17 mouse cellular contexts compared by ENCODE assay signal in the genomic region with DNA sequence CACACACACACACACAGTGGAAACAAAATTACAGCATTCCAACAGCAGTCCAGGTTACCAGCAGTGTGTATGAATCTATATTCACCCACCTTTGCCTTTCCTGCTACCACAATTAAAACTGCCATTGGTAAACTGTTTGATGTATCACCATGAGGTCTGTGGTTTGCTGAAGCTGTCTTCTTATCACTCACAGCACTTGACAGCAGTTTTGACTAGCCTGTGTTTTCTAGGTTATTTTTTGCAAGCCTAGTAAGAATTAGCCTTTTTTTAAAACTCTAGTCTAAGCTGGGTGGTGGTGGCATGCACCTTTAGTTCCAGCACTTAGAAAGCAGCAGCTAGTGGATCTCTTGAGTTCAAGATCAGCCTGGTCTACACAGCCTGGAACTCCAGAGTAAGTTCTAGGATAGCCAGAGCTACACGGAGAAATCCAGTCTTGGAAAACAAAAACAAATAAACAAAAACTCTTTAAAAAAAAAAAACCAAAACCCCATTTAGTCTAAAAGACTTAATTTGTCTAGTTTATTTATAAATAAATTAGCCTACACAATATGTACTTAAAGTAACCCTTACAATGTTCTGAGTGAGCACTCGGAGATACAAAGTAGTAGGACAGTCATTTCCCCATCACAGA. TPM values are rescaled to one million over a fixed set of nuclear protein-coding genes. Genes with fewer than 3 reads are reported as not detected.
A peak's percentile ranks its signal among the peaks of the same experiment; 100 is the strongest.
DNase-seq lines count a peak whose midpoint lies in the region; ATAC-seq and TF ChIP-seq lines count a peak whose summit lies in the region.
"Had no signal": no experiment of that assay in that cellular context is flagged by ENCODE, and none has a peak within 500 bp of the region (broad histone marks: within the 10 kb centered on the region; RNA-seq: fewer than 3 reads in every experiment).

No protein-coding gene starts in this region.

- peaks cover 18 to 42% of the 10 kb centered on the region in 2 experiments for H3K36me3 ChIP-seq in MEL (ENCODE audit: control insufficient read depth in 1 of 2, insufficient read depth in 2 of 2, low read length in 2 of 2)
- H3K36me3 ChIP-seq in liver, postnatal 0 days (replicated peaks; ENCODE audit: insufficient read depth, low read length): peaks cover 54% of the 10 kb centered on the region
- peaks cover 88% of the 10 kb centered on the region for H3K36me3 ChIP-seq in kidney, embryonic 15.5 days

- TF ChIP-seq POLR2A in MEL (IDR thresholded peaks at IDR 0.05; ENCODE audit: control insufficient read depth in 1 of 2, insufficient read depth in 1 of 2, low read depth in 1 of 2, low read length in 2 of 2, poor library complexity in 1 of 2): no peak

- H3K9ac ChIP-seq in MEL (ENCODE audit: control insufficient read depth, low read depth, low read length, poor library complexity, severe bottlenecking): peak overlapping the region; percentile 63
- H3K9ac ChIP-seq in liver, postnatal 0 days (replicated peaks): no peak overlapping the region
- H3K9ac ChIP-seq in kidney, embryonic 15.5 days: no peak overlapping the region
- H3K9ac ChIP-seq: hindbrain, embryonic 13.5 days had no signal

- peak overlapping the region in 1 of 2 experiments; percentile 13; a peak in 2 of 4 replicates for H3K4me3 ChIP-seq in MEL (ENCODE audit: control insufficient read depth in 1 of 2, insufficient read depth in 1 of 2, low read depth in 2 of 2, low read length in 2 of 2)
- H3K4me3 ChIP-seq in liver, postnatal 0 days (ENCODE audit: low read depth, low read length): no peak overlapping the region
- H3K4me3 ChIP-seq in kidney, embryonic 15.5 days (replicated peaks): no peak overlapping the region
- H3K4me3 ChIP-seq: heart, embryonic 10.5 days; hindbrain, embryonic 13.5 days; midbrain, embryonic 10.5 days had no signal

- peaks cover 15 to 21% of the 10 kb centered on the region in 2 experiments for H3K4me1 ChIP-seq in MEL (ENCODE audit: control insufficient read depth in 1 of 2, insufficient read depth in 2 of 2, low read length in 2 of 2)
- 0 out of 2 replicates have a peak, but pooled peaks cover 3% of the 10 kb centered on the region for H3K4me1 ChIP-seq in liver, postnatal 0 days (ENCODE audit: insufficient read depth)
- H3K4me1 ChIP-seq in kidney, embryonic 15.5 days: no peaks in the 10 kb centered on the region
- H3K4me1 ChIP-seq: heart, embryonic 10.5 days; hindbrain, embryonic 13.5 days; midbrain, embryonic 10.5 days had no signal

- H3K9me3 ChIP-seq in MEL (replicated peaks; ENCODE audit: insufficient read depth, low read length): no peaks in the 10 kb centered on the region
- H3K9me3 ChIP-seq in liver, postnatal 0 days (ENCODE audit: low read length): no peaks in the 10 kb centered on the region
- no peaks in the 10 kb centered on the region for H3K9me3 ChIP-seq in kidney, embryonic 15.5 days (replicated peaks)
- H3K9me3 ChIP-seq: heart, embryonic 10.5 days; hindbrain, embryonic 13.5 days; midbrain, embryonic 10.5 days had no signal

- H3K79me2 ChIP-seq in MEL (ENCODE audit: control insufficient read depth, insufficient read depth, low read length, poor library complexity): no peaks in the 10 kb centered on the region

- peak; percentile 54 for DNase-seq in CD4-positive, CD25-positive, alpha-beta regulatory T cell, adult 2 months (ENCODE audit: low read depth, low spot score)
- DNase-seq in MEL (ENCODE audit: low read depth, low spot score): peak; percentile 81
- no peak for DNase-seq in liver, postnatal 0 days
- no peak for DNase-seq in ovary, adult 18-20 months (ENCODE audit: low spot score)
- no peak for DNase-seq in yolk sac, embryonic 10.5 days (ENCODE audit: low spot score)
- DNase-seq: cerebellum, postnatal 14 days; heart, postnatal 14 days; kidney, postnatal 14 days; right cerebral cortex, postnatal 4 days had no signal

- H3K27me3 ChIP-seq in MEL (ENCODE audit: control insufficient read depth in 1 of 2, insufficient read depth in 2 of 2, low read length in 2 of 2): no peaks in the 10 kb centered on the region
- H3K27me3 ChIP-seq in liver, postnatal 0 days (ENCODE audit: insufficient read depth, low read length): no peaks in the 10 kb centered on the region
- no peaks in the 10 kb centered on the region for H3K27me3 ChIP-seq in kidney, embryonic 15.5 days
- H3K27me3 ChIP-seq: hindbrain, embryonic 13.5 days; Patski had no signal

- no peak overlapping the region for H3K4me2 ChIP-seq in liver, postnatal 0 days (ENCODE audit: low read depth, low read length)
- no peak overlapping the region for H3K4me2 ChIP-seq in kidney, embryonic 15.5 days
- H3K4me2 ChIP-seq: hindbrain, embryonic 13.5 days had no signal

- H3K27ac ChIP-seq in MEL (ENCODE audit: control insufficient read depth, low read depth, low read length): peak overlapping the region; percentile 100
- H3K27ac ChIP-seq in liver, postnatal 0 days (ENCODE audit: low read depth): peak overlapping the region; percentile 24; the same call in 1 of the 2 replicates
- H3K27ac ChIP-seq in kidney, embryonic 15.5 days: no peak overlapping the region
- H3K27ac ChIP-seq: heart, embryonic 10.5 days; hindbrain, embryonic 13.5 days; midbrain, embryonic 10.5 days had no signal

- WGBS in liver, postnatal 0 days (ENCODE audit: insufficient replicate concordance): 37% methylated on average over 2 of the region's 2 CpGs
- 80% methylated on average over 2 of the region's 2 CpGs for WGBS in kidney, embryonic 15.5 days

- TF ChIP-seq EP300 in MEL (IDR thresholded peaks at IDR 0.05; ENCODE audit: low read depth in 1 of 2, low read length in 2 of 2): peak; percentile 75 to 95
- TF ChIP-seq EP300 in liver, postnatal 0 days (IDR thresholded peaks at IDR 0.05; ENCODE audit: low read depth): peak; percentile 75

- peak; percentile 58; the same call in 1 of the 2 replicates for ATAC-seq in erythroid progenitor cell, adult 5-6 weeks (replicated peaks; ENCODE audit: low FRiP score, poor library complexity, severe bottlenecking)
- peak; percentile 45; the same call in 1 of the 2 replicates for ATAC-seq in liver, postnatal 0 days
- ATAC-seq in kidney, embryonic 15.5 days (replicated peaks; ENCODE audit: low FRiP score): no peak
- ATAC-seq: forebrain, embryonic 14.5 days; lung, postnatal 0 days; Patski had no signal

- TF ChIP-seq RAD21 in MEL (IDR thresholded peaks at IDR 0.05; ENCODE audit: low read depth, low read length): no peak

- no peak for TF ChIP-seq CTCF in MEL (IDR thresholded peaks at IDR 0.05 in 2 of 3, conservative IDR thresholded peaks at IDR 0.05 in 1 of 3; ENCODE audit: control insufficient read depth in 1 of 3, insufficient read depth in 1 of 3, low read depth in 2 of 3, low read length in 3 of 3, poor library complexity in 1 of 3, severe bottlenecking in 1 of 3)
- no peak for TF ChIP-seq CTCF in liver, postnatal 0 days (IDR thresholded peaks at IDR 0.05; ENCODE audit: low read depth)

TF ChIP-seq in MEL, 35 proteins besides CTCF, POLR2A, EP300 and RAD21 (continues in another document):
- TF ChIP-seq TBP (IDR thresholded peaks at IDR 0.05; ENCODE audit: low read depth, low read length) (0 out of 2 replicates have a peak, but pooled peaks have one; percentile 21), TCF12 (IDR thresholded peaks at IDR 0.05; ENCODE audit: low read depth, low read length) (peak; percentile 81), MYB (IDR thresholded peaks at IDR 0.05; ENCODE audit: low read depth, low read length) (peak; percentile 87), NELFE (IDR thresholded peaks at IDR 0.05; ENCODE audit: low read depth, low read length) (no peak), HCFC1 (IDR thresholded peaks at IDR 0.05; ENCODE audit: low read depth, low read length) (no peak), CHD1 (IDR thresholded peaks at IDR 0.05; ENCODE audit: low read depth, low read length) (peak; percentile 95; the same call in 1 of the 2 replicates), UBTF (IDR thresholded peaks at IDR 0.05; ENCODE audit: borderline replicate concordance, insufficient read depth, low read depth, low read length) (no peak), USF1 (IDR thresholded peaks at IDR 0.05; ENCODE audit: low read depth, low read length) (no peak), ZC3H11A (IDR thresholded peaks at IDR 0.05; ENCODE audit: low read depth, low read length) (no peak), KAT2A (conservative IDR thresholded peaks at IDR 0.05; ENCODE audit: low read depth, low read length) (no peak), TAL1 (IDR thresholded peaks at IDR 0.05; ENCODE audit: low read length) (peak; percentile 68), E2F4 (IDR thresholded peaks at IDR 0.05; ENCODE audit: borderline replicate concordance, low read depth, low read length) (no peak), GATA1 (IDR thresholded peaks at IDR 0.05; ENCODE audit: low read depth, low read length) (peak; percentile 91)

RNA-seq across cellular contexts. Expression of gene Fam192a, which starts 31.9 kb away (rescaled TPM):
- 43.3 and 46.3 TPM in 2 replicates for total RNA-seq in MEL (2012; rRNA removed)
- polyA plus RNA-seq in MEL (2012; ENCODE audit: insufficient read depth in 1 of 2, insufficient read length in 2 of 2, low read depth in 1 of 2, low replicate concordance in 2 of 2, missing spikeins in 1 of 2): 10 to 100 TPM in 1 of 2 experiments, not detected in 1; 88.1 TPM
- 18.0 and 20.1 TPM in 2 replicates for total RNA-seq in erythroid progenitor cell, adult 5-6 weeks (2015; ENCODE audit: low replicate concordance)
- 37.7 and 66.1 TPM in 2 replicates for total RNA-seq in erythroid progenitor cell, adult 5-6 weeks (2017; ENCODE audit: low replicate concordance)
- 23.6 and 24.2 TPM in 2 replicates for polyA plus RNA-seq in liver, postnatal 0 days (2015; fragmentation: Nextera tagmentation; extraction: Ambion mirVana)
- 70.0 and 73.2 TPM in 2 replicates for polyA plus RNA-seq in kidney, embryonic 15.5 days (2015; fragmentation: Nextera tagmentation; extraction: Ambion mirVana)

RNA-seq across cellular contexts. Expression of gene Rspry1, which starts 31.9 kb away (rescaled TPM):
- 32.2 and 34.1 TPM in 2 replicates for total RNA-seq in MEL (2012; rRNA removed)
- polyA plus RNA-seq in MEL (2012; ENCODE audit: insufficient read depth in 1 of 2, insufficient read length in 2 of 2, low read depth in 1 of 2, low replicate concordance in 2 of 2, missing spikeins in 1 of 2): 10 to 100 TPM in 1 of 2 experiments, not detected in 1; 24.5 TPM
- 18.7 and 23.5 TPM in 2 replicates for total RNA-seq in erythroid progenitor cell, adult 5-6 weeks (2015; ENCODE audit: low replicate concordance)
- total RNA-seq in erythroid progenitor cell, adult 5-6 weeks (2017; ENCODE audit: low replicate concordance): 29.0 and 35.3 TPM in 2 replicates
- polyA plus RNA-seq in liver, postnatal 0 days (2015; fragmentation: Nextera tagmentation; extraction: Ambion mirVana): 10.2 and 11.1 TPM in 2 replicates
- 38.3 and 39.8 TPM in 2 replicates for polyA plus RNA-seq in kidney, embryonic 15.5 days (2015; fragmentation: Nextera tagmentation; extraction: Ambion mirVana)

RNA-seq across cellular contexts. Expression of gene Arl2bp, which starts 32.7 kb away (rescaled TPM):
- total RNA-seq in MEL (2012; rRNA removed): 43.8 and 46.7 TPM in 2 replicates
- 100 to 1,000 TPM in 1 of 2 experiments, 10 to 100 TPM in 1; 96.1 to 515 TPM for polyA plus RNA-seq in MEL (2012; ENCODE audit: insufficient read depth in 1 of 2, insufficient read length in 2 of 2, low read depth in 1 of 2, low replicate concordance in 2 of 2, missing spikeins in 1 of 2)
- total RNA-seq in erythroid progenitor cell, adult 5-6 weeks (2015; ENCODE audit: low replicate concordance): 23.8 and 27.2 TPM in 2 replicates
- total RNA-seq in erythroid progenitor cell, adult 5-6 weeks (2017; ENCODE audit: low replicate concordance): 29.4 and 36.1 TPM in 2 replicates
- polyA plus RNA-seq in liver, postnatal 0 days (2015; fragmentation: Nextera tagmentation; extraction: Ambion mirVana): 20.8 and 21.3 TPM in 2 replicates
- 138 and 142 TPM in 2 replicates for polyA plus RNA-seq in kidney, embryonic 15.5 days (2015; fragmentation: Nextera tagmentation; extraction: Ambion mirVana)

Comparison
In these comparisons a context has a peak if more than half of its experiments do, and no peak if none do; other contexts are left out.
1. DNase-seq: peak in CD4-positive, CD25-positive, alpha-beta regulatory T cell, adult 2 months (single experiment) and MEL (single experiment); none in liver, postnatal 0 days (single experiment), ovary, adult 18-20 months (single experiment) and yolk sac, embryonic 10.5 days (single experiment).